Mouse (Mus musculus): ENCODE measurements around the gene Fut1.
"Not testable (repeated sequence)": the region's sequence is repeated elsewhere in the genome, so short reads cannot be mapped to it uniquely, and the experiment has no call there.

Fut1 gene

GRCm38 (mm10) chr7:45638623-45639401 is 21.7 kb downstream of the Fut1 start:
- peak; percentile 65 to 89 for DNase-seq (ENCODE audit: low spot score in 2 of 2)

- no peak for DNase-seq (ENCODE audit: low spot score in 2 of 2)
These were observed 22.5 kb downstream of the Fut1 start, which contains the start of gene Mamstr for GRCm38 (mm10) chr7:45639561-45640027. Gene Mamstr, plus strand, starts transcription at chr7:45639977.

- no peak for DNase-seq (ENCODE audit: low spot score in 2 of 2)
These were observed 23.3 kb downstream of the Fut1 start for GRCm38 (mm10) chr7:45640191-45640957.

GRCm38 (mm10) chr7:45641391-45642040 is 24.4 kb downstream of the Fut1 start:
- DNase-seq (ENCODE audit: low spot score in 2 of 2) = no peak

GRCm38 (mm10) chr7:45642083-45642482 is 25.0 kb downstream of the Fut1 start:
- no peak for DNase-seq (ENCODE audit: low spot score in 2 of 2)

GRCm38 (mm10) chr7:45642503-45643255 is 25.6 kb downstream of the Fut1 start:
- DNase-seq (ENCODE audit: low spot score in 2 of 2) = no peak

GRCm38 (mm10) chr7:45643441-45644178 is 26.5 kb downstream of the Fut1 start:
- peak; percentile 58 to 79 for DNase-seq (ENCODE audit: low spot score in 2 of 2)

- DNase-seq (ENCODE audit: low spot score in 2 of 2) = no peak
These were observed 27.1 kb downstream of the Fut1 start for GRCm38 (mm10) chr7:45644183-45644582.

GRCm38 (mm10) chr7:45644872-45645590 is 27.9 kb downstream of the Fut1 start:
- no peak for DNase-seq (ENCODE audit: low spot score in 2 of 2)

GRCm38 (mm10) chr7:45645591-45645971 is 28.5 kb downstream of the Fut1 start:
- no peak for DNase-seq (ENCODE audit: low spot score in 2 of 2)

GRCm38 (mm10) chr7:45646671-45647070 is 29.6 kb downstream of the Fut1 start:
- no peak for DNase-seq (ENCODE audit: low spot score in 2 of 2)

- no peak for DNase-seq (ENCODE audit: low spot score in 2 of 2)
These were observed 32.3 kb downstream of the Fut1 start for GRCm38 (mm10) chr7:45649351-45649750.

GRCm38 (mm10) chr7:45650484-45650883 is 33.4 kb downstream of the Fut1 start:
- DNase-seq (ENCODE audit: low spot score in 2 of 2) = not testable (repeated sequence)

GRCm38 (mm10) chr7:45654424-45655047 is 37.4 kb downstream of the Fut1 start:
- DNase-seq (ENCODE audit: low spot score in 2 of 2) = no peak

GRCm38 (mm10) chr7:45660746-45661478 is 43.8 kb downstream of the Fut1 start:
- DNase-seq (ENCODE audit: low spot score in 2 of 2) = no peak

GRCm38 (mm10) chr7:45661702-45662101 is 44.6 kb downstream of the Fut1 start:
- DNase-seq (ENCODE audit: low spot score in 2 of 2) = not testable (repeated sequence)

- no peak for DNase-seq (ENCODE audit: low spot score in 2 of 2)
These were observed 48.4 kb downstream of the Fut1 start for GRCm38 (mm10) chr7:45665303-45666138.

GRCm38 (mm10) chr7:45666161-45666560 is 49.1 kb downstream of the Fut1 start, which contains the start of gene Fut2:
Gene Fut2, minus strand, starts transcription at chr7:45666394.
- DNase-seq (ENCODE audit: low spot score in 2 of 2) = no peak

All from urinary bladder, adult 18-20 months (tissue).